Mouse (Mus musculus) G1E (cell line): ENCODE data around the gene Snx30. TPM values are rescaled to one million over a fixed set of nuclear protein-coding genes. Genes with fewer than 3 reads are reported as not detected.

ENCODE experiments used
- ATAC-seq: 2 replicates; pipeline ENCODE4 v1.8.0; 2016; ENCODE audit warnings: mild to moderate bottlenecking; ENCODE audit not compliant: insufficient number of reproducible peaks, poor library complexity, low FRiP score, severe bottlenecking; ENCODE audit errors: extremely low read depth
- DNase-seq: peaks from one replicate; pipeline ENCODE4 v3.0.0; 2012; ENCODE audit warnings: low spot score
- H3K27me3 ChIP-seq: 2 replicates; pipeline ENCODE4 v1.6.1; 2012; ENCODE audit warnings: mild to moderate bottlenecking, low read length, inconsistent platforms; ENCODE audit not compliant: insufficient read depth
- H3K36me3 ChIP-seq: replicated peaks from 2 replicates; pipeline ENCODE3; 2012; ENCODE audit warnings: mild to moderate bottlenecking, inconsistent platforms
- H3K4me1 ChIP-seq: 2 replicates; pipeline ENCODE4 v1.6.1; 2012; ENCODE audit warnings: low read depth, low read length, inconsistent platforms, mixed read lengths; ENCODE audit not compliant: insufficient read depth
- H3K4me3 ChIP-seq: 2 replicates; pipeline ENCODE4 v1.5.1; 2012; ENCODE audit warnings: low read depth, mild to moderate bottlenecking, inconsistent platforms, low read length, moderate library complexity, mixed read lengths
- H3K9me3 ChIP-seq: replicated peaks from 2 replicates; pipeline ENCODE4 v1.6.1; 2012; ENCODE audit warnings: inconsistent platforms
- CTCF ChIP-seq: IDR thresholded peaks from 2 replicates; pipeline ENCODE4 v1.5.1; 2012; ENCODE audit warnings: low read depth, low read length, inconsistent platforms, mixed read lengths
- GATA1 ChIP-seq: IDR thresholded peaks from 2 replicates; pipeline ENCODE4 v1.6.1; 2012; ENCODE audit warnings: borderline replicate concordance, low read length, inconsistent platforms, mixed read lengths
- GATA2 ChIP-seq: IDR thresholded peaks from 2 replicates; pipeline ENCODE4 v1.6.1; 2012; ENCODE audit warnings: low read depth, low read length, inconsistent platforms, borderline replicate concordance
- POLR2AphosphoS5 ChIP-seq: IDR thresholded peaks from 2 replicates; pipeline ENCODE4 v1.6.1; 2012; ENCODE audit warnings: low read depth, low read length, inconsistent platforms; ENCODE audit not compliant: insufficient replicate concordance
- TAL1 ChIP-seq: conservative IDR thresholded peaks from 2 replicates; pipeline ENCODE4 v1.6.1; 2012; ENCODE audit warnings: low read depth, low read length, inconsistent platforms, mixed read lengths
- polyA plus RNA-seq: library from polyadenylated mRNA; stranded (reverse); fragments of >175 nt; gene quantifications from 2 replicates; pipeline ENCODE4 v1.2.3, GENCODE M21; 2012
- total RNA-seq, 2 experiments: library from RNA; stranded (forward) in 1 of 2; stranded (reverse) in 1 of 2; fragments of 200-1000 nt in 1 of 2; fragments of >200 nt in 1 of 2; fragmentation: Nextera tagmentation in 1 of 2; gene quantifications; 2 replicates each; pipeline ENCODE4 v1.2.3; 2014 to 2017

Snx30 gene
- total and polyA plus RNA-seq, 3 experiments: 4.7 to 36.4 (median 8.2) TPM

- H3K9me3 ChIP-seq: no peaks in the 10 kb centered on the region
- DNase-seq (peak; percentile 13), ATAC-seq (peak; percentile 54)
- H3K4me1 ChIP-seq: peaks cover 8% of the 10 kb centered on the region; the same call in 1 of the 2 replicates
- TF ChIP-seq POLR2AphosphoS5 (no peak), CTCF (peak; percentile 79), GATA1 (no peak)
- peaks cover 19% of the 10 kb centered on the region for H3K36me3 ChIP-seq
- H3K27me3 ChIP-seq: no peaks in the 10 kb centered on the region
- H3K4me3 ChIP-seq: no peak overlapping the region
Observed at GRCm38 (mm10) chr4:59850181-59850580, 44.5 kb downstream of the Snx30 start.

GRCm38 (mm10) chr4:59850886-59851623 lies 45.4 kb downstream of the Snx30 start:
- no peak for DNase-seq
- Histone ChIP-seq H3K4me1 (peaks cover 10% of the 10 kb centered on the region; the same call in 1 of the 2 replicates), H3K36me3 (peaks cover 19% of the 10 kb centered on the region), H3K27me3 (no peaks in the 10 kb centered on the region), H3K9me3 (no peaks in the 10 kb centered on the region), H3K4me3 (no peak overlapping the region)
- no peak for TF ChIP-seq CTCF
- TF ChIP-seq POLR2AphosphoS5: no peak
- no peak for TF ChIP-seq GATA1
- no peak for TF ChIP-seq TAL1
- TF ChIP-seq GATA2: no peak
- ATAC-seq: no peak

GRCm38 (mm10) chr4:59853155-59853554 lies 47.5 kb downstream of the Snx30 start:
- Histone ChIP-seq H3K4me1 (peaks cover 10% of the 10 kb centered on the region; the same call in 1 of the 2 replicates), H3K9me3 (no peaks in the 10 kb centered on the region), H3K4me3 (no peak overlapping the region), H3K36me3 (peaks cover 19% of the 10 kb centered on the region), H3K27me3 (no peaks in the 10 kb centered on the region)
- TF ChIP-seq GATA1 (no peak), GATA2 (no peak), POLR2AphosphoS5 (no peak), CTCF (no peak), TAL1 (no peak)
- no peak for DNase-seq
- ATAC-seq: no peak

DNA sequence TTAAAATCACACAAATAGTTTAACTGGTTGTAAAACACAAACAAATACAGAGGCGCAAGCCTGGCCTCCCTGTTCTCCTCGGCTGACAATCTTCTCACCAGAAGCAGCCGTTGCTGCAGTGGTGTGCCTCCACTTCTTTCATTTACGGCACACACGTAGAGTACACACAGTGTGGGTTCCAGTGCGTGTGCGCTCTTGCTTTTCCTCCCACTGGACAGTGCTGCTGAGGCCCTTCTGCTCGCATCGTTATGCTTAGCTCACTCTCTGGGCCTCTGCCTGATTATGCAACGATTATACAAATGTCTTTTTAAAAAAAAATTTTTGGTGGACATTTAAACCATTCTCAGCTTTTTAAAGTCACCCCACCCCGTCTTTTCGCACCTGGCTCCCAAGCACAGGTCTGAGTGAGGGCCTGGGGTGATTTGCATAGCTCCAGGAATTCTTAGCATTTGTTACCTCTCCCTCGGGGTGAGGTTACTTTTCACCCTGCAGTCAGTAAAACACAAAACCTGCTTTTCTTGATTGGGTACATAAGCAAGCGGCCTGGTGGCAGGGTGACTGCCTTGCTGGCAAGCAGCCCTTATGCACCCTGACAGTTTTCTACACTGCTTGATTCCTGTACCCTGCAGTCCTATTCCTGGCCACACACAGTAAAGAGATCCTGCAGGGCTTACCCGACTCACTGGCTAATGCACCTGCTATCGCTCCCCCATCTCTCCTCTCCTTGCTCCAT lies 54.2 kb downstream of the Snx30 start:
- TF ChIP-seq POLR2AphosphoS5: no peak
- TF ChIP-seq GATA1: no peak
- no peak for TF ChIP-seq GATA2
- TF ChIP-seq CTCF: no peak
- TF ChIP-seq TAL1: no peak
- DNase-seq: no peak
- Histone ChIP-seq H3K4me1 (peaks cover 26% of the 10 kb centered on the region), H3K4me3 (no peak overlapping the region), H3K9me3 (no peaks in the 10 kb centered on the region), H3K36me3 (peaks cover 53% of the 10 kb centered on the region), H3K27me3 (no peaks in the 10 kb centered on the region)
- ATAC-seq: no peak

GRCm38 (mm10) chr4:59860431-59860830 lies 54.8 kb downstream of the Snx30 start:
- no peak for ATAC-seq
- peaks cover 23% of the 10 kb centered on the region for H3K4me1 ChIP-seq
- TF ChIP-seq TAL1: no peak
- TF ChIP-seq CTCF: no peak
- TF ChIP-seq POLR2AphosphoS5: no peak
- no peak for TF ChIP-seq GATA1
- TF ChIP-seq GATA2: no peak

DNA sequence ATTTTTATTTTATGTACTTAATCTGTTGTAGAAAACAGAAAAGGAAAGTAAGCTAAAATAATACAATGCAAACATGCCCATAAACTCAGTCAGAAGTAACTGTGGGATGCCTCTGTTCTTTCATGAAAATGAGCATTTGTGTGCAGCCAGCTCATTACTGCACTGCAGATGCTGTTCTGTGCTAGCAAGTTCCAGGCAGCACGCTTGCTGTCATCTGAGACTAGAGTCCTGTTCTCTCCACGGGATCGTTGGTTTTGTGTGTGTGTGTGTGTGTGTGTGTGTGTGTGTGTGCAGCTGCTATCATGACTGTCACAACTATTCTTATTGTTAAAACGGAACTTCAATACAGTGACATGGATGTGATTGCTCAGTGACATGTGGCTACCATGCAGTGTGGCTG lies 56.2 kb downstream of the Snx30 start:
- DNase-seq (no peak), ATAC-seq (no peak)
- no peak overlapping the region for H3K4me3 ChIP-seq
- no peaks in the 10 kb centered on the region for H3K27me3 ChIP-seq
- H3K9me3 ChIP-seq: no peaks in the 10 kb centered on the region
- peaks cover 22% of the 10 kb centered on the region for H3K4me1 ChIP-seq
- no peak for TF ChIP-seq TAL1
- no peak for TF ChIP-seq GATA2
- TF ChIP-seq CTCF: no peak
- no peak for TF ChIP-seq POLR2AphosphoS5
- no peak for TF ChIP-seq GATA1
- peaks cover 55% of the 10 kb centered on the region for H3K36me3 ChIP-seq

More at GRCm38 (mm10) chr4:59860431-59860830, 54.8 kb downstream of the Snx30 start:
- no peak for DNase-seq
- Histone ChIP-seq H3K4me3 (no peak overlapping the region), H3K9me3 (no peaks in the 10 kb centered on the region), H3K27me3 (no peaks in the 10 kb centered on the region), H3K36me3 (peaks cover 53% of the 10 kb centered on the region)

DNA sequence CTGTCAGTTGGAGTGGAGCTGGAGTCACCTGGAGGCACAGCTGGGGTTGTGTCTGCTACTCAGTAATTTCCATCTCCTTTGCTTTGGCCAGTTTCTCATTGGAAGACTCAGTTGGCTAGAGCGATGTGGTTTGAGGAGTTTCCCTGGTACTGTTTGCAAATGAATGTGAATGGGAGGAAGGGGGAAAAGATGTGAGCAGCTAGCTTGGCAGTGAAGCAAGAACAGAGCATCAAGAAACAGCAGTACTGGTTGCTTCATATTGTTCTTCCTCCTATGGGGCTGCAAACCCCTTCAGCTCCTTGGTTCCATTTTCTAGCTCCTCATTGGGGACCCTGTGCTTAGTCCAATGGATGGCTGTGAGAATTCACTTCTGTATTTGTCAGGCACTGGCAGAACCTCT lies 56.7 kb downstream of the Snx30 start:
- ATAC-seq (no peak), DNase-seq (no peak)
- Histone ChIP-seq H3K4me3 (no peak overlapping the region), H3K36me3 (peaks cover 52% of the 10 kb centered on the region), H3K9me3 (no peaks in the 10 kb centered on the region), H3K4me1 (peaks cover 22% of the 10 kb centered on the region), H3K27me3 (no peaks in the 10 kb centered on the region)
- TF ChIP-seq GATA2 (no peak), GATA1 (no peak), POLR2AphosphoS5 (no peak), TAL1 (no peak), CTCF (no peak)
